Mouse (Mus musculus) CH12.LX (cell line): Measurements from ENCODE around the gene Tmem44. TPM values are rescaled to one million over a fixed set of nuclear protein-coding genes. Genes with fewer than 3 reads are reported as not detected.
A peak's percentile ranks its signal among the peaks of the same experiment; 100 is the strongest.

ENCODE experiments used
- DNase-seq: peaks from one replicate; pipeline ENCODE4 v3.0.0-alpha.2; 2013; ENCODE audit errors: extremely low read depth
- H3K27ac ChIP-seq: 2 replicates; pipeline ENCODE4 v1.5.1; 2012; ENCODE audit warnings: low read depth, mild to moderate bottlenecking, control low read depth, moderate library complexity; ENCODE audit not compliant: insufficient read depth
- H3K27me3 ChIP-seq: replicated peaks from 2 replicates; pipeline ENCODE3; 2012; ENCODE audit warnings: inconsistent platforms
- H3K36me3 ChIP-seq, 2 experiments: replicated peaks in 1 of 2; 2 replicates each; pipeline versions ENCODE3 to v1.6.1; 2012; ENCODE audit warnings: inconsistent platforms in 1 of 2, low read length in 1 of 2, mild to moderate bottlenecking in 1 of 2, mixed read lengths in 1 of 2, moderate library complexity in 1 of 2; ENCODE audit not compliant: control insufficient read depth in 1 of 2, insufficient read depth in 1 of 2
- H3K4me1 ChIP-seq, 2 experiments: 2 replicates each; pipeline ENCODE4 v1.6.1; 2012; ENCODE audit warnings: inconsistent platforms in 1 of 2, moderate library complexity in 1 of 2; ENCODE audit not compliant: insufficient read depth in 2 of 2, control insufficient read depth in 1 of 2
- H3K4me2 ChIP-seq: 2 replicates; pipeline ENCODE4 v1.6.1; 2012; ENCODE audit warnings: low read depth, mild to moderate bottlenecking, control low read depth; ENCODE audit not compliant: poor library complexity, insufficient read depth, severe bottlenecking
- H3K4me3 ChIP-seq, 3 experiments: fragments of 150-350 bp in 1 of 3; sonication (generic) in 1 of 3; replicated peaks in 1 of 3; 2 replicates each; pipeline versions ENCODE3 to v1.5.1; 2011 to 2012; ENCODE audit warnings: low read depth in 2 of 3, low read length in 2 of 3, mild to moderate bottlenecking in 2 of 3, moderate library complexity in 2 of 3, control low read depth in 1 of 3, improper control_type of control experiment in 1 of 3, inconsistent platforms in 1 of 3, mixed read lengths in 1 of 3; ENCODE audit not compliant: poor library complexity in 1 of 3
- H3K79me2 ChIP-seq: replicated peaks from 2 replicates; pipeline ENCODE4 v1.6.1; 2012; ENCODE audit warnings: mild to moderate bottlenecking, moderate library complexity; ENCODE audit not compliant: control insufficient read depth, poor library complexity, insufficient read depth, severe bottlenecking; ENCODE audit errors: extremely low read depth
- H3K9ac ChIP-seq: 2 replicates; pipeline ENCODE4 v1.6.1; 2012; ENCODE audit warnings: low read depth, mild to moderate bottlenecking, control low read depth, moderate library complexity; ENCODE audit not compliant: insufficient read depth
- H3K9me3 ChIP-seq: replicated peaks from 2 replicates; pipeline ENCODE3; 2012; ENCODE audit warnings: low read length, inconsistent platforms, mixed read lengths
- CHD2 ChIP-seq: IDR thresholded peaks from 2 replicates; pipeline ENCODE4 v1.6.1; 2011; ENCODE audit warnings: low read length, improper control_type of control experiment
- CTCF ChIP-seq, 2 experiments: IDR thresholded peaks in 1 of 2; conservative IDR thresholded peaks in 1 of 2; 2 replicates each; pipeline ENCODE4 v1.5.1; 2011 to 2012; ENCODE audit warnings: low read depth in 2 of 2, low read length in 2 of 2, improper control_type of control experiment in 1 of 2, inconsistent platforms in 1 of 2, mild to moderate bottlenecking in 1 of 2, moderate library complexity in 1 of 2
- ETS1 ChIP-seq: conservative IDR thresholded peaks from 2 replicates; pipeline ENCODE4 v1.6.1; 2012; ENCODE audit warnings: low read depth, mild to moderate bottlenecking, inconsistent platforms, low read length, improper control_type of control experiment, moderate library complexity
- GABPA ChIP-seq: IDR thresholded peaks from 2 replicates; pipeline ENCODE4 v1.6.1; 2012; ENCODE audit warnings: low read depth, low read length, improper control_type of control experiment, inconsistent platforms; ENCODE audit not compliant: insufficient replicate concordance
- IRF4 ChIP-seq: IDR thresholded peaks from 2 replicates; pipeline ENCODE4 v1.6.1; 2014; ENCODE audit warnings: low read depth, mild to moderate bottlenecking, inconsistent platforms, low read length, improper control_type of control experiment
- JUND ChIP-seq: conservative IDR thresholded peaks from 2 replicates; pipeline ENCODE4 v1.6.1; 2011; ENCODE audit warnings: low read depth, low read length, improper control_type of control experiment
- MAFK ChIP-seq: IDR thresholded peaks from 2 replicates; pipeline ENCODE4 v1.6.1; 2011; ENCODE audit warnings: low read length, improper control_type of control experiment; ENCODE audit not compliant: insufficient replicate concordance
- MAX ChIP-seq: IDR thresholded peaks from 2 replicates; pipeline ENCODE4 v1.6.1; 2011; ENCODE audit warnings: low read length, improper control_type of control experiment
- MEF2A ChIP-seq: IDR thresholded peaks from 2 replicates; pipeline ENCODE4 v1.6.1; 2014; ENCODE audit warnings: low read depth, mild to moderate bottlenecking, inconsistent platforms, low read length, improper control_type of control experiment, borderline replicate concordance
- NELFE ChIP-seq: IDR thresholded peaks from 2 replicates; pipeline ENCODE4 v1.6.1; 2011; ENCODE audit warnings: low read depth, low read length, improper control_type of control experiment
- POLR2A ChIP-seq: IDR thresholded peaks from 2 replicates; pipeline ENCODE4 v1.6.1; 2011; ENCODE audit warnings: low read depth, mild to moderate bottlenecking, improper control_type of control experiment, low read length
- POLR2AphosphoS2 ChIP-seq: IDR thresholded peaks from 2 replicates; pipeline ENCODE4 v1.6.1; 2011; ENCODE audit warnings: low read depth, low read length, improper control_type of control experiment
- RAD21 ChIP-seq: IDR thresholded peaks from 2 replicates; pipeline ENCODE4 v1.6.1; 2011; ENCODE audit warnings: low read depth, mild to moderate bottlenecking, low read length, improper control_type of control experiment, moderate library complexity
- RCOR1 ChIP-seq: conservative IDR thresholded peaks from 2 replicates; pipeline ENCODE4 v1.6.1; 2012; ENCODE audit warnings: low read depth, mild to moderate bottlenecking, inconsistent platforms, low read length, improper control_type of control experiment
- SIN3A ChIP-seq: IDR thresholded peaks from 2 replicates; pipeline ENCODE4 v1.6.1; 2012; ENCODE audit warnings: low read length, improper control_type of control experiment, inconsistent platforms
- SMC3 ChIP-seq: IDR thresholded peaks from 2 replicates; pipeline ENCODE4 v1.6.1; 2011; ENCODE audit warnings: low read depth, low read length, improper control_type of control experiment
- UBTF ChIP-seq: IDR thresholded peaks from 2 replicates; pipeline ENCODE4 v1.6.1; 2012; ENCODE audit warnings: low read depth, mild to moderate bottlenecking, inconsistent platforms, low read length, improper control_type of control experiment, moderate library complexity
- USF1 ChIP-seq: IDR thresholded peaks from 2 replicates; pipeline ENCODE4 v1.6.1; 2014; ENCODE audit warnings: low read depth, mild to moderate bottlenecking, inconsistent platforms, low read length, improper control_type of control experiment
- USF2 ChIP-seq: conservative IDR thresholded peaks from 2 replicates; pipeline ENCODE4 v1.6.1; 2011; ENCODE audit warnings: low read depth, low read length, improper control_type of control experiment
- ZMIZ1 ChIP-seq: IDR thresholded peaks from 2 replicates; pipeline ENCODE4 v1.6.1; 2012; ENCODE audit warnings: low read depth, mild to moderate bottlenecking, inconsistent platforms, low read length, improper control_type of control experiment
- dilution Hi-C: fragments of 300-500 bp; cut with MboI; formaldehyde crosslinking; loops from 2 replicates; pipeline ENCODE4 v1.14.3; 2020; ENCODE audit warnings: low sequenced_read_pairs; ENCODE audit not compliant: extremely low pct_unique_long_range_greater_than_20kb, extremely low pct_ligation_motif_present
- in situ Hi-C: fragments of 300-500 bp; cut with MboI; formaldehyde crosslinking; loops from 3 replicates; pipeline ENCODE4 v1.14.3; 2019; ENCODE audit warnings: low sequenced_read_pairs, low pct_ligation_motif_present, low pct_unique_long_range_greater_than_20kb, mixed read lengths
- polyA plus RNA-seq: library from polyadenylated mRNA; unstranded; fragments of >175 nt; gene quantifications from 2 replicates; pipeline ENCODE4 v1.2.1, GENCODE M21; 2012; ENCODE audit warnings: low read depth; ENCODE audit not compliant: insufficient read length
- total RNA-seq, 2 experiments: library from RNA; depleted of rRNA; stranded (reverse); fragments of 300-350 nt in 1 of 2; fragments of >200 nt in 1 of 2; gene quantifications; 2 replicates each; pipeline ENCODE4 v1.2.3; 2012 to 2014

Gene Tmem44
- total and polyA plus RNA-seq, 3 experiments = 0.16 to 0.70 (median 0.51) TPM

GRCm38 (mm10) chr16:30521147-30521546 lies 29.5 kb downstream of the Tmem44 start:
- dilution Hi-C loops = no loop called here
- Histone ChIP-seq H3K4me2 (no peak overlapping the region), H3K79me2 (no peaks in the 10 kb centered on the region), H3K9me3 (peaks cover 2% of the 10 kb centered on the region)
- TF ChIP-seq POLR2A = no peak
- peak; percentile 28 to 50; a peak in 3 of 4 replicates for TF ChIP-seq CTCF (conservative IDR thresholded peaks at IDR 0.05 in 1 of 2, IDR thresholded peaks at IDR 0.05 in 1 of 2; ENCODE audit: low read depth in 2 of 2, low read length in 2 of 2)
- no peak for TF ChIP-seq MAFK
- TF ChIP-seq, all 38 proteins: peak for 1
- in situ Hi-C loops = no loop called here
- H3K27me3 ChIP-seq = no peaks in the 10 kb centered on the region
- H3K9ac ChIP-seq = no peak overlapping the region
- no peak overlapping the region for H3K27ac ChIP-seq
- H3K36me3 ChIP-seq = no peaks in the 10 kb centered on the region
- no peak overlapping the region for H3K4me3 ChIP-seq
- H3K4me1 ChIP-seq = peaks cover 4 to 11% of the 10 kb centered on the region in 2 experiments
- peak; percentile 35 for DNase-seq

- peak overlapping the region in 2 of 3 experiments; percentile 31 to 39 for H3K4me3 ChIP-seq
- TF ChIP-seq UBTF = no peak
- no peak for TF ChIP-seq GABPA
- TF ChIP-seq SMC3 = peak; percentile 75
- peak; percentile 56; the same call in 1 of the 2 replicates for TF ChIP-seq IRF4
- TF ChIP-seq JUND = peak; percentile 35; the same call in 1 of the 2 replicates
- peak; percentile 70 for TF ChIP-seq RAD21
- peak; percentile 92 to 93 for TF ChIP-seq CTCF (conservative IDR thresholded peaks at IDR 0.05 in 1 of 2, IDR thresholded peaks at IDR 0.05 in 1 of 2; ENCODE audit: low read depth in 2 of 2, low read length in 2 of 2)
- peak; percentile 80 for DNase-seq
- no peaks in the 10 kb centered on the region for H3K79me2 ChIP-seq
- peak overlapping the region; percentile 70 for H3K9ac ChIP-seq
- in situ Hi-C loops (no loop called here), dilution Hi-C loops (no loop called here)
- H3K27ac ChIP-seq = no peak overlapping the region
- peak overlapping the region; percentile 83 for H3K4me2 ChIP-seq
- peaks cover 4 to 6% of the 10 kb centered on the region in 2 experiments for H3K4me1 ChIP-seq
- peaks cover 3% of the 10 kb centered on the region for H3K9me3 ChIP-seq
- H3K36me3 ChIP-seq = no peaks in the 10 kb centered on the region
- H3K27me3 ChIP-seq = no peaks in the 10 kb centered on the region
Measured at GRCm38 (mm10) chr16:30520361-30520823, 30.2 kb downstream of the Tmem44 start.

GRCm38 (mm10) chr16:30518635-30519034 lies 32.0 kb downstream of the Tmem44 start:
- no peaks in the 10 kb centered on the region for H3K79me2 ChIP-seq
- DNase-seq = no peak
- no peaks in the 10 kb centered on the region for H3K36me3 ChIP-seq
- H3K27ac ChIP-seq = no peak overlapping the region
- H3K9me3 ChIP-seq = peaks cover 8% of the 10 kb centered on the region
- in situ Hi-C loops = no loop called here
- H3K27me3 ChIP-seq = no peaks in the 10 kb centered on the region
- no peak overlapping the region for H3K4me3 ChIP-seq
- no peak overlapping the region for H3K9ac ChIP-seq
- H3K4me1 ChIP-seq = peaks cover 4 to 6% of the 10 kb centered on the region in 2 experiments
- TF ChIP-seq POLR2AphosphoS2 (no peak), SIN3A (no peak), NELFE (no peak), CHD2 (no peak), RCOR1 (no peak), MAX (no peak), POLR2A (no peak), MEF2A (no peak), USF2 (no peak), USF1 (no peak), ZMIZ1 (no peak), ETS1 (no peak)
- dilution Hi-C loops = no loop called here
- H3K4me2 ChIP-seq = no peak overlapping the region
